11 mouse cellular contexts compared by ENCODE assay signal in genomic region chr11:117130888-117131287, GRCm38 (mm10). TPM values are rescaled to one million over a fixed set of nuclear protein-coding genes. Genes with fewer than 3 reads are reported as not detected.
DNase-seq lines count a peak whose midpoint lies in the region; ATAC-seq lines count a peak whose summit lies in the region.
"Had no signal": no experiment of that assay in that cellular context is flagged by ENCODE, and none has a peak within 500 bp of the region (broad histone marks: within the 10 kb centered on the region; RNA-seq: fewer than 3 reads in every experiment).

No protein-coding gene starts in this region.

- H3K27me3 ChIP-seq in hindbrain, embryonic 13.5 days, result no peaks in the 10 kb centered on the region
- no peaks in the 10 kb centered on the region for H3K27me3 ChIP-seq in hindbrain, embryonic 12.5 days
- no peaks in the 10 kb centered on the region for H3K27me3 ChIP-seq in midbrain, embryonic 13.5 days
- H3K27me3 ChIP-seq in midbrain, embryonic 14.5 days (ENCODE audit: control insufficient read depth, insufficient read depth, low read length), result no peaks in the 10 kb centered on the region
- no peaks in the 10 kb centered on the region for H3K27me3 ChIP-seq in heart, embryonic 13.5 days (replicated peaks)
- no peaks in the 10 kb centered on the region for H3K27me3 ChIP-seq in stomach, embryonic 15.5 days (replicated peaks)

- H3K36me3 ChIP-seq in hindbrain, embryonic 13.5 days, result peaks cover 18% of the 10 kb centered on the region
- H3K36me3 ChIP-seq in hindbrain, embryonic 12.5 days, result peaks cover 7% of the 10 kb centered on the region
- H3K36me3 ChIP-seq in midbrain, embryonic 13.5 days, result peaks cover 18% of the 10 kb centered on the region; the same call in 1 of the 2 replicates
- no peaks in the 10 kb centered on the region for H3K36me3 ChIP-seq in midbrain, embryonic 14.5 days (ENCODE audit: control insufficient read depth, insufficient read depth, low read length)
- peaks cover 13% of the 10 kb centered on the region; the same call in 1 of the 2 replicates for H3K36me3 ChIP-seq in heart, embryonic 13.5 days
- H3K36me3 ChIP-seq in stomach, embryonic 15.5 days, result no peaks in the 10 kb centered on the region

- peaks cover 55% of the 10 kb centered on the region for H3K4me1 ChIP-seq in hindbrain, embryonic 13.5 days (replicated peaks)
- peaks cover 50% of the 10 kb centered on the region for H3K4me1 ChIP-seq in hindbrain, embryonic 12.5 days
- peaks cover 57% of the 10 kb centered on the region for H3K4me1 ChIP-seq in midbrain, embryonic 13.5 days (replicated peaks)
- H3K4me1 ChIP-seq in midbrain, embryonic 14.5 days (ENCODE audit: control insufficient read depth, insufficient read depth, low read length), result peaks cover 26% of the 10 kb centered on the region
- H3K4me1 ChIP-seq in heart, embryonic 13.5 days, result peaks cover 82% of the 10 kb centered on the region
- peaks cover 44% of the 10 kb centered on the region for H3K4me1 ChIP-seq in stomach, embryonic 15.5 days

- peak overlapping the region; percentile 55 for H3K27ac ChIP-seq in hindbrain, embryonic 13.5 days
- H3K27ac ChIP-seq in hindbrain, embryonic 12.5 days, result no peak overlapping the region
- H3K27ac ChIP-seq in midbrain, embryonic 13.5 days, result peak overlapping the region; percentile 26; the same call in 1 of the 2 replicates
- H3K27ac ChIP-seq in midbrain, embryonic 14.5 days (replicated peaks; ENCODE audit: low read depth, low read length), result no peak overlapping the region
- H3K27ac ChIP-seq in heart, embryonic 13.5 days (replicated peaks), result peak overlapping the region; percentile 30
- peak overlapping the region; percentile 75 for H3K27ac ChIP-seq in stomach, embryonic 15.5 days

- no peak overlapping the region for H3K4me3 ChIP-seq in hindbrain, embryonic 13.5 days
- no peak overlapping the region for H3K4me3 ChIP-seq in hindbrain, embryonic 12.5 days
- H3K4me3 ChIP-seq in midbrain, embryonic 13.5 days (replicated peaks), result no peak overlapping the region
- H3K4me3 ChIP-seq in midbrain, embryonic 14.5 days (replicated peaks; ENCODE audit: low read depth, low read length), result no peak overlapping the region
- H3K4me3 ChIP-seq in heart, embryonic 13.5 days, result no peak overlapping the region
- no peak overlapping the region for H3K4me3 ChIP-seq in stomach, embryonic 15.5 days (replicated peaks)

- no peak overlapping the region for H3K9ac ChIP-seq in hindbrain, embryonic 13.5 days
- H3K9ac ChIP-seq in hindbrain, embryonic 12.5 days, result no peak overlapping the region
- H3K9ac ChIP-seq in midbrain, embryonic 13.5 days (replicated peaks), result no peak overlapping the region
- no peak overlapping the region for H3K9ac ChIP-seq in midbrain, embryonic 14.5 days (replicated peaks; ENCODE audit: low read length)
- H3K9ac ChIP-seq in heart, embryonic 13.5 days, result peak overlapping the region; percentile 48
- no peak overlapping the region for H3K9ac ChIP-seq in stomach, embryonic 15.5 days

- no peak for DNase-seq in midbrain, embryonic 14.5 days
- DNase-seq in embryo, embryonic 10 days (ENCODE audit: low spot score), result no peak
- DNase-seq: adrenal gland, postnatal 10 days; embryo, embryonic 11 days; thymus, postnatal 14 days had no signal

- no peak for ATAC-seq in hindbrain, embryonic 13.5 days (ENCODE audit: low FRiP score)
- ATAC-seq in hindbrain, embryonic 12.5 days (ENCODE audit: low FRiP score), result no peak
- ATAC-seq in midbrain, embryonic 13.5 days, result no peak
- no peak for ATAC-seq in midbrain, embryonic 14.5 days (ENCODE audit: low FRiP score, low TSS enrichment)
- no peak for ATAC-seq in heart, embryonic 13.5 days (ENCODE audit: extremely low read depth, insufficient number of reproducible peaks, low FRiP score, low TSS enrichment)
- peak; percentile 57 for ATAC-seq in stomach, embryonic 15.5 days (ENCODE audit: insufficient read depth, low FRiP score, low read depth)
- ATAC-seq in frontal cortex, adult (ENCODE audit: low TSS enrichment), result no peak

- no peaks in the 10 kb centered on the region for H3K9me3 ChIP-seq in hindbrain, embryonic 13.5 days
- no peaks in the 10 kb centered on the region for H3K9me3 ChIP-seq in hindbrain, embryonic 12.5 days (replicated peaks)
- H3K9me3 ChIP-seq in midbrain, embryonic 13.5 days, result no peaks in the 10 kb centered on the region
- no peaks in the 10 kb centered on the region for H3K9me3 ChIP-seq in midbrain, embryonic 14.5 days (ENCODE audit: control insufficient read depth, low read length)
- H3K9me3 ChIP-seq in heart, embryonic 13.5 days, result no peaks in the 10 kb centered on the region
- H3K9me3 ChIP-seq in stomach, embryonic 15.5 days, result no peaks in the 10 kb centered on the region

- no peak overlapping the region for H3K4me2 ChIP-seq in hindbrain, embryonic 13.5 days
- no peak overlapping the region for H3K4me2 ChIP-seq in hindbrain, embryonic 12.5 days (replicated peaks)
- no peak overlapping the region for H3K4me2 ChIP-seq in midbrain, embryonic 13.5 days (replicated peaks)
- no peak overlapping the region for H3K4me2 ChIP-seq in midbrain, embryonic 14.5 days (ENCODE audit: low read length)
- H3K4me2 ChIP-seq in heart, embryonic 13.5 days, result no peak overlapping the region
- no peak overlapping the region for H3K4me2 ChIP-seq in stomach, embryonic 15.5 days

- 69% methylated on average over 5 of the region's 5 CpGs for WGBS in hindbrain, embryonic 13.5 days
- 64% methylated on average over 5 of the region's 5 CpGs for WGBS in hindbrain, embryonic 12.5 days
- 45% methylated on average over 5 of the region's 5 CpGs for WGBS in midbrain, embryonic 13.5 days
- 47% methylated on average over 5 of the region's 5 CpGs for WGBS in midbrain, embryonic 14.5 days
- WGBS in heart, embryonic 13.5 days, result 37% methylated on average over 5 of the region's 5 CpGs
- 35% methylated on average over 5 of the region's 5 CpGs for WGBS in stomach, embryonic 15.5 days

RNA-seq across cellular contexts. Expression of gene Sec14l1, which starts 15.9 kb away (rescaled TPM):
- polyA plus RNA-seq in hindbrain, embryonic 13.5 days (2015; fragmentation: Nextera tagmentation; extraction: Ambion mirVana), result 63.3 and 65.9 TPM in 2 replicates
- 76.2 and 77.6 TPM in 2 replicates for polyA plus RNA-seq in hindbrain, embryonic 12.5 days (2016; fragmentation: Nextera tagmentation; extraction: Ambion mirVana)
- 62.4 and 67.0 TPM in 2 replicates for polyA plus RNA-seq in midbrain, embryonic 13.5 days (2015; fragmentation: Nextera tagmentation; extraction: Ambion mirVana)
- 48.7 and 58.1 TPM in 2 replicates for polyA plus RNA-seq in midbrain, embryonic 14.5 days (2014; fragmentation: Nextera tagmentation; extraction: Ambion mirVana)
- polyA plus RNA-seq in heart, embryonic 13.5 days (2015; fragmentation: Nextera tagmentation; extraction: Ambion mirVana), result 44.5 and 45.3 TPM in 2 replicates
- polyA plus RNA-seq in stomach, embryonic 15.5 days (2015; fragmentation: Nextera tagmentation; extraction: Ambion mirVana), result 48.0 and 49.5 TPM in 2 replicates

Comparison
In these comparisons a context has a peak if more than half of its experiments do, and no peak if none do; other contexts are left out.
1. H3K27ac ChIP-seq: peak in hindbrain, embryonic 13.5 days (single experiment), midbrain, embryonic 13.5 days (single experiment), heart, embryonic 13.5 days (single experiment) and stomach, embryonic 15.5 days (single experiment); none in hindbrain, embryonic 12.5 days (single experiment) and midbrain, embryonic 14.5 days (single experiment).